Mouse (Mus musculus): Measurements from ENCODE around the gene Agbl3.

- TF ChIP-seq POLR2A (IDR thresholded peaks at IDR 0.05; ENCODE audit: insufficient read depth, low read depth, low read length) = no peak
- TF ChIP-seq CTCF (IDR thresholded peaks at IDR 0.05; ENCODE audit: insufficient read depth, low read depth, low read length) = no peak
These were observed 120.8 kb downstream of the Agbl3 start for GRCm38 (mm10) chr6:34900990-34901389.
